Mouse (Mus musculus): ENCODE data around the gene Tsen54.

DNA sequence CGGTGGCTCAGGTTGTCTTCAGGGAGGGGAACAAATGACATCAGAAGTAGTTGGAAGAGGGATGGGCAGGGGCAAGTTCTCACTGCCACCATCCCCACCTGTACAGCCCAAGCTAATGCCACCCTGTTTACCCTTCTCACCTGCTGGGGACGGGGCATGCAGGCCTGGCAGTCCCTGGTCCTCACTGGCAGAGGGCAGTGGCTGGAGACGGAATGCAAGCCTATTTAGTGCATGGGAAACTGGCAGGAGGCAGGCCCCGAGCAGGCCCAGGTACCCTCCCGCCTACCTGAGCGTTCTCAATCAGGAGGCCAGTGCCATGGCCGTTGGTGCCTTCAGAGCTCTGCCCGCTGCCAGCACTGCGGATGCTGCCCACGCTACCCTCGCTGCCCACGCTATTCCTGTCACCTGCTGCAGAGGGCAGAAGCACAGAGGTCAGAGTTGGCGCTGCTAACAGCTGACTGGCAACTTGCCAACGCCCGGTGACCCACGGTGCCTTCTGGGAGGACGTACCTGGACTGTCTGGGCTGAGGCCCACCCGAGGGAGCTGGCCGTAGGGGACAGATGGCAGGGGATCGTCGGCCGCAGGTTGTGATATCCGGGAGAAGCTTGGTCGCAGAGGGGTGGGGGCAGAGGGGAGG, 11.3 kb upstream of the Tsen54 start:
- TF ChIP-seq POLR2A (IDR thresholded peaks at IDR 0.05; ENCODE audit: borderline replicate concordance, extremely low read depth, low read depth, low read length) (no peak), CTCF (IDR thresholded peaks at IDR 0.05; ENCODE audit: insufficient read depth, low read length) (no peak)

All from lung, adult 2 months (tissue).